Mouse (Mus musculus): ENCODE results near the gene Tusc2. TPM values are rescaled to one million over a fixed set of nuclear protein-coding genes. Genes with fewer than 3 reads are reported as not detected.

The Tusc2 gene
- polyA plus RNA-seq, 1 experiment from 2014 or later, result 53.0 TPM

DNA sequence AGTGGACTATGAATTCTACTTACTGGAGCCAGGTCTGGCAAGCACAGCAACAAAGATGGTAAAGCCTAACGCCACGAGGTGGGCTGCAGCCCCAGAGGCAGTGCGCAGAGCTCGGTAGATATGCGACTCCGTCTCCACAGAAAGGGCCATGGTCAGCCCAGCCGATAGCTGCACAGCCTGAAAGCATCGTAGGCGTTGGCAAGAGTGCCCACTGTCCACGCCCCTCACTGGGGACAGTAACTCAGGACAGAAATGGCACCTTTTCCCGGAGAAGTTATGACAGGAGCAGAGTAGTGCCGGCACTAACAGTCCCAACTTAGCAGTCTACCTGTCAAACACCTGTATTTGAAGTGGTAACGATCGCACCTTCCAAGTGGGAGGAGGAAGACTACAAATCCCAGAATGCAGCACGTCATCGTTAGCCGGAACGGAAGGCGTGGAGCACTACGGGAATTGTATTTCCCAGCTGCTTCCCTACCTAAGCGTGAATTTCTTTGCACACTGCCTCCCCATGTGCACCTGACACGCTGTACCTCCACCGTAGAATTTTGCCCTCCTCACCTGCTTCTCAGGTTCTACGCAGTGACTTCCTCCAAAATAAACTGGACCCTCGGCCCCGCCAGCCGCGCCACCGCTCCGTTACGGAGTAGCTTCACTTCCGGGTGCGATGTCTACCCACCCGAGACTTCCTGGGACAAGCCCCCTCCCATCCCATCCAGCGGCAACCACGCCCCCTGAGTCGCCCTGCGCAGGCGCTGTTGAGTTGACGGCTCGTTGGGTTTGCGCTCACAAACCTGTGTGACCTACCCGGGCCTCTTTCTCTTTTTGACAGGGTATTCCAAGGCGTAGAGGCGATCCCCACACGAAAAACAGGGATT, 21.3 kb upstream of the Tusc2 start, which contains the start of the genes Cyb561d2 and Nprl2:
Gene Cyb561d2, minus strand, starts transcription at position 720 of the 878 bp plus-strand sequence.
Gene Nprl2, plus strand, starts transcription at position 753 of the 878 bp plus-strand sequence.
- Histone ChIP-seq H3K27me3 (ENCODE audit: control insufficient read depth, insufficient read depth, low read length) (no peaks in the 10 kb centered on the region), H3K27ac (replicated peaks in 1 of 2; ENCODE audit: control insufficient read depth in 1 of 2, insufficient read depth in 1 of 2, low read depth in 2 of 2, low read length in 2 of 2) (peak within 1 kb of the TSS in 1 of 2 experiments; percentile 57; a peak in 2 of 4 replicates), H3K9me3 (ENCODE audit: control insufficient read depth, low read length) (no peaks in the 10 kb centered on the region), H3K9ac (ENCODE audit: low read length) (peak within 1 kb of the TSS; percentile 73), H3K4me1 (ENCODE audit: control insufficient read depth in 2 of 2, insufficient read depth in 2 of 2, low read length in 2 of 2) (peaks cover 18 to 28% of the 10 kb centered on the region in 2 experiments), H3K36me3 (ENCODE audit: control insufficient read depth, insufficient read depth, low read length) (peaks cover 54% of the 10 kb centered on the region), H3K4me2 (ENCODE audit: low read length) (peak within 1 kb of the TSS; percentile 94), H3K4me3 (ENCODE audit: control insufficient read depth in 1 of 2, insufficient read depth in 1 of 2, low read depth in 1 of 2, low read length in 2 of 2) (peak within 1 kb of the TSS; percentile 69 to 86)
- ATAC-seq (ENCODE audit: insufficient number of reproducible peaks, insufficient read depth, low FRiP score, low read depth), result peak; percentile 78
- under 1% methylated on average over 46 of the region's 46 CpGs for WGBS

DNA sequence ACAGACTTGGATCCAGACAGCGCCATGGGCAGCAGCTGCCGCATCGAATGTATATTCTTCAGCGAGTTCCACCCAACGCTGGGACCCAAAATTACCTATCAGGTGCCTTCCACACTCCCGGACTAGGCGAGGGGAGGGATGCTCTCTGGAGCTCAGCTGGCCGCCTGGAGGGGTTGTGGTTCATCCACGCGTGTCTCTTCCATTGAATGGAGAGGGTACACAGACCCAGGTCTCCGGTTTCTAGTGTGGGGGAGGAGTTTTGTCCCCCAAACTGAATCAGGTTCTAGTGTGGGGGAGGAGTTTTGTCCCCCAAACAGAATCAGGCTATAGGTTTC, 20.7 kb upstream of the Tusc2 start:
- Histone ChIP-seq H3K9me3 (ENCODE audit: control insufficient read depth, low read length) (no peaks in the 10 kb centered on the region), H3K4me3 (ENCODE audit: control insufficient read depth in 1 of 2, insufficient read depth in 1 of 2, low read depth in 1 of 2, low read length in 2 of 2) (peak overlapping the region; percentile 69 to 86), H3K27ac (replicated peaks in 1 of 2; ENCODE audit: control insufficient read depth in 1 of 2, insufficient read depth in 1 of 2, low read depth in 2 of 2, low read length in 2 of 2) (peak overlapping the region in 1 of 2 experiments; percentile 31; a peak in 1 of 4 replicates), H3K27me3 (ENCODE audit: control insufficient read depth, insufficient read depth, low read length) (no peaks in the 10 kb centered on the region), H3K36me3 (ENCODE audit: control insufficient read depth, insufficient read depth, low read length) (peaks cover 52% of the 10 kb centered on the region), H3K4me2 (ENCODE audit: low read length) (peak overlapping the region; percentile 94), H3K9ac (ENCODE audit: low read length) (peak overlapping the region; percentile 73), H3K4me1 (ENCODE audit: control insufficient read depth in 2 of 2, insufficient read depth in 2 of 2, low read length in 2 of 2) (peaks cover 18 to 28% of the 10 kb centered on the region in 2 experiments)
- 2% methylated on average over 11 of the region's 11 CpGs for WGBS
- no peak for ATAC-seq (ENCODE audit: insufficient number of reproducible peaks, insufficient read depth, low FRiP score, low read depth)

DNA sequence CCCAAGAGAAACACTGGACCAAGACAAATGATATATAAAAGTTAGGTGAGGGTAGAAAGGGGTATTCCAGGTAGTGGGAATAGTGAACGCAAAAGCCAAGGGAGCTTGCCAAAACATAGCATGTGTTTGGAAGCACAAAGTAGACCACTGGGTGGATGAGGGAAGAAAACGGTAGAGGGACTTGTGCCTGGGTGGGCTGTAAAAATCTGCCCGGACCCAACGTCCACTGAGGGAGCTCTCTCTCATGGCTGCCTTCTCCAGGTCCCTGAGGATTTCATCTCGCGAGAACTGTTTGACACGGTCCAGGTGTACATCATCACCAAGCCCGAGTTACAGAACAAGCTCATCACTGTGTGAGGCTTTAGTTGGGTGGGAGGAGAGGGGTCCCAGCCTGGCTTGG, 20.3 kb upstream of the Tusc2 start:
- Histone ChIP-seq H3K4me2 (ENCODE audit: low read length) (peak overlapping the region; percentile 94), H3K9me3 (ENCODE audit: control insufficient read depth, low read length) (no peaks in the 10 kb centered on the region), H3K27me3 (ENCODE audit: control insufficient read depth, insufficient read depth, low read length) (no peaks in the 10 kb centered on the region), H3K27ac (replicated peaks in 1 of 2; ENCODE audit: control insufficient read depth in 1 of 2, insufficient read depth in 1 of 2, low read depth in 2 of 2, low read length in 2 of 2) (no peak overlapping the region), H3K4me3 (ENCODE audit: control insufficient read depth in 1 of 2, insufficient read depth in 1 of 2, low read depth in 1 of 2, low read length in 2 of 2) (peak overlapping the region; percentile 69 to 86), H3K9ac (ENCODE audit: low read length) (peak overlapping the region; percentile 73), H3K36me3 (ENCODE audit: control insufficient read depth, insufficient read depth, low read length) (peaks cover 48% of the 10 kb centered on the region), H3K4me1 (ENCODE audit: control insufficient read depth in 2 of 2, insufficient read depth in 2 of 2, low read length in 2 of 2) (peaks cover 18 to 30% of the 10 kb centered on the region in 2 experiments)
- 41% methylated on average over 8 of the region's 8 CpGs for WGBS
- no peak for ATAC-seq (ENCODE audit: insufficient number of reproducible peaks, insufficient read depth, low FRiP score, low read depth)

DNA sequence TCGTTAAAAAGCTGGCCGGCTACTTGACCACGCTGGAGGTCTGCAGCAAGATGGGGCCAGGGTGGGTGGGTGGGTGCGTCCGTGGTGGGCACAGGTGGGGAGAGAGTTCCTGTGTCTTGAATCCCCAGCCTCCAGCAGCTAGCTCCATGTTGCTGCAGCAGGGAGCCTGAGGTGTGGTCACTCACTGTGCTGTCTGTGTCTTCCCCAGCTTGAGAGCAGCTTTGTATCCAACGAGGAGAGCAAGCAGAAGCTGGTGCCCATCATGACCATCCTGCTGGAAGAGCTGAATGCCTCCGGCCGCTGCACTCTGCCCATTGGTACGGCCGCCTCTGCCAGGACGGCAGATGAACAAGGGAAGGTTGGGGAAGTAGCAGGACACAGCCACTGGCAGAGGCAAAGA, 19.8 kb upstream of the Tusc2 start:
- H3K9ac ChIP-seq (ENCODE audit: low read length), result no peak overlapping the region
- no peak overlapping the region for H3K4me2 ChIP-seq (ENCODE audit: low read length)
- H3K27ac ChIP-seq (replicated peaks in 1 of 2; ENCODE audit: control insufficient read depth in 1 of 2, insufficient read depth in 1 of 2, low read depth in 2 of 2, low read length in 2 of 2), result no peak overlapping the region
- 82% methylated on average over 11 of the region's 11 CpGs for WGBS
- no peaks in the 10 kb centered on the region for H3K9me3 ChIP-seq (ENCODE audit: control insufficient read depth, low read length)
- H3K36me3 ChIP-seq (ENCODE audit: control insufficient read depth, insufficient read depth, low read length), result peaks cover 42% of the 10 kb centered on the region
- H3K4me3 ChIP-seq (ENCODE audit: control insufficient read depth in 1 of 2, insufficient read depth in 1 of 2, low read depth in 1 of 2, low read length in 2 of 2), result no peak overlapping the region
- H3K27me3 ChIP-seq (ENCODE audit: control insufficient read depth, insufficient read depth, low read length), result no peaks in the 10 kb centered on the region
- no peak for ATAC-seq (ENCODE audit: insufficient number of reproducible peaks, insufficient read depth, low FRiP score, low read depth)
- peaks cover 18 to 30% of the 10 kb centered on the region in 2 experiments for H3K4me1 ChIP-seq (ENCODE audit: control insufficient read depth in 2 of 2, insufficient read depth in 2 of 2, low read length in 2 of 2)

DNA sequence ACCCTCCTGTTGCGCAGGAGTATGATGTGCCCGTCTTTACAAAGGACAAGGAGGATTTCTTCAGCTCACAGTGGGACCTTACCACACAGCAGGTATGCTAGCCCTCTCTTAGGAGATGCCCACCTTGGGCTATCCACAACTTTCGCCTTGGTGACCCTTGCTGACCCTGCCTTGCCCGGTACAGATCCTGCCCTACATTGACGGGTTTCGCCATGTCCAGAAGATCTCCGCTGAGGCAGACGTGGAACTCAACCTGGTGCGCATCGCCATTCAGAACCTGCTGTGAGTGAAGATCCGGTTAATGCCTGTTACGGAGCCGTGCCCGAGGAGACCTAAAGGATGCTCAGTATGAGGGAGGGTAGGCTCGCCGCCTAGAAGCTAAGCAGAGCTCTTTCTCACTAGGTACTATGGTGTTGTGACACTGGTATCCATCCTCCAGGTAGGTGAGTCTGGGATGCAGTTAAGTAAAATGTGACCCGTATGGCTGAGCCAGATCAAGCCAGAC, 18.8 kb upstream of the Tusc2 start:
- Histone ChIP-seq H3K9me3 (ENCODE audit: control insufficient read depth, low read length) (no peaks in the 10 kb centered on the region), H3K27me3 (ENCODE audit: control insufficient read depth, insufficient read depth, low read length) (no peaks in the 10 kb centered on the region), H3K27ac (replicated peaks in 1 of 2; ENCODE audit: control insufficient read depth in 1 of 2, insufficient read depth in 1 of 2, low read depth in 2 of 2, low read length in 2 of 2) (no peak overlapping the region), H3K9ac (ENCODE audit: low read length) (no peak overlapping the region), H3K4me1 (ENCODE audit: control insufficient read depth in 2 of 2, insufficient read depth in 2 of 2, low read length in 2 of 2) (peaks cover 18 to 30% of the 10 kb centered on the region in 2 experiments), H3K36me3 (ENCODE audit: control insufficient read depth, insufficient read depth, low read length) (peaks cover 33% of the 10 kb centered on the region), H3K4me2 (ENCODE audit: low read length) (no peak overlapping the region), H3K4me3 (ENCODE audit: control insufficient read depth in 1 of 2, insufficient read depth in 1 of 2, low read depth in 1 of 2, low read length in 2 of 2) (no peak overlapping the region)
- 91% methylated on average over 17 of the region's 17 CpGs for WGBS
- no peak for ATAC-seq (ENCODE audit: insufficient number of reproducible peaks, insufficient read depth, low FRiP score, low read depth)

DNA sequence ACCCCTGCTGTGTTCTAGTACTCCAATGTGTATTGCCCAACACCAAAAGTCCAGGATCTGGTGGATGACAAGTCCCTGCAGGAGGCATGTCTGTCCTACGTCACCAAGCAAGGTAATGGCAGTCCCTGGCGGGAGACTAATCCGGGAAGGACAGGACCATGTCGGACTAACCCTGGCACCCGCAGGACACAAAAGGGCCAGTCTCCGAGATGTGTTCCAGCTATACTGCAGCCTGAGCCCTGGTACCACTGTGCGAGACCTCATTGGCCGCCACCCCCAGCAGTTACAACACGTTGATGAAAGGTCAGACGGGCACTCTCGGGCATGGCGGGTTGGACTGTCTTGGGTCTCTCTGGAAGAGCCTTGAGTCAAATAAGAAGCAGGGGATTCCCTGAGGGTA, 18.3 kb upstream of the Tusc2 start:
- Histone ChIP-seq H3K4me3 (ENCODE audit: control insufficient read depth in 1 of 2, insufficient read depth in 1 of 2, low read depth in 1 of 2, low read length in 2 of 2) (no peak overlapping the region), H3K4me2 (ENCODE audit: low read length) (no peak overlapping the region), H3K36me3 (ENCODE audit: control insufficient read depth, insufficient read depth, low read length) (peaks cover 28% of the 10 kb centered on the region), H3K9ac (ENCODE audit: low read length) (no peak overlapping the region), H3K9me3 (ENCODE audit: control insufficient read depth, low read length) (no peaks in the 10 kb centered on the region), H3K27ac (replicated peaks in 1 of 2; ENCODE audit: control insufficient read depth in 1 of 2, insufficient read depth in 1 of 2, low read depth in 2 of 2, low read length in 2 of 2) (no peak overlapping the region), H3K27me3 (ENCODE audit: control insufficient read depth, insufficient read depth, low read length) (peaks cover 3% of the 10 kb centered on the region; the same call in 1 of the 2 replicates), H3K4me1 (ENCODE audit: control insufficient read depth in 2 of 2, insufficient read depth in 2 of 2, low read length in 2 of 2) (peaks cover 18 to 30% of the 10 kb centered on the region in 2 experiments)
- 88% methylated on average over 12 of the region's 12 CpGs for WGBS
- no peak for ATAC-seq (ENCODE audit: insufficient number of reproducible peaks, insufficient read depth, low FRiP score, low read depth)

DNA sequence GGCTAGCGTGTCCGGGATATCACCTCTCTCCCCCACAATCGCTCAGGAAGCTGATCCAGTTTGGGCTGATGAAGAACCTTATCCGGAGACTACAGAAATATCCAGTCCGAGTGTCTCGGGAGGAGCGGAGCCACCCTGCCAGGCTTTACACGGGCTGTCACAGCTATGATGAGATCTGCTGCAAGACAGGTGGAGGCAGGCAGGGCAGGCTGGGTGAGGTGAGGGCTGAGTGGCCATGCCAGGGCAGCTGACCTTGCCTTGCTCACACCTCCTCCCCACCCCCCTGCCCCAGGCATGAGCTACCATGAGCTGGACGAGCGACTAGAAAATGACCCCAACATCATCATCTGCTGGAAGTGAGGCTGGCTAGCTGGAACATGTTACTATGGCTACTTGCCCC, 17.9 kb upstream of the Tusc2 start:
- H3K27ac ChIP-seq (replicated peaks in 1 of 2; ENCODE audit: control insufficient read depth in 1 of 2, insufficient read depth in 1 of 2, low read depth in 2 of 2, low read length in 2 of 2), result no peak overlapping the region
- ATAC-seq (ENCODE audit: insufficient number of reproducible peaks, insufficient read depth, low FRiP score, low read depth), result no peak
- no peaks in the 10 kb centered on the region for H3K9me3 ChIP-seq (ENCODE audit: control insufficient read depth, low read length)
- no peak overlapping the region for H3K4me2 ChIP-seq (ENCODE audit: low read length)
- H3K4me1 ChIP-seq (ENCODE audit: control insufficient read depth in 2 of 2, insufficient read depth in 2 of 2, low read length in 2 of 2), result peaks cover 18 to 30% of the 10 kb centered on the region in 2 experiments
- H3K4me3 ChIP-seq (ENCODE audit: control insufficient read depth in 1 of 2, insufficient read depth in 1 of 2, low read depth in 1 of 2, low read length in 2 of 2), result no peak overlapping the region
- peaks cover 4% of the 10 kb centered on the region for H3K27me3 ChIP-seq (ENCODE audit: control insufficient read depth, insufficient read depth, low read length)
- peaks cover 24% of the 10 kb centered on the region for H3K36me3 ChIP-seq (ENCODE audit: control insufficient read depth, insufficient read depth, low read length)
- no peak overlapping the region for H3K9ac ChIP-seq (ENCODE audit: low read length)
- WGBS, result 83% methylated on average over 10 of the region's 10 CpGs
